Mouse (Mus musculus) lung, postnatal 36 days (tissue): Measurements from ENCODE around the gene Hes6.

Experiments
- DNase-seq: peaks from one replicate; pipeline ENCODE4 v3.0.0; 2022; ENCODE audit warnings: mixed read lengths

Gene Hes6

GRCm38 (mm10) chr1:91398260-91399062 is 15.4 kb downstream of the Hes6 start, which contains the start of gene Ilkap:
Ilkap (minus strand) TSS chr1:91398815.
- peak; percentile 87 for DNase-seq

- DNase-seq = no peak
Measured at GRCm38 (mm10) chr1:91397927-91398259, 15.9 kb downstream of the Hes6 start.

DNA sequence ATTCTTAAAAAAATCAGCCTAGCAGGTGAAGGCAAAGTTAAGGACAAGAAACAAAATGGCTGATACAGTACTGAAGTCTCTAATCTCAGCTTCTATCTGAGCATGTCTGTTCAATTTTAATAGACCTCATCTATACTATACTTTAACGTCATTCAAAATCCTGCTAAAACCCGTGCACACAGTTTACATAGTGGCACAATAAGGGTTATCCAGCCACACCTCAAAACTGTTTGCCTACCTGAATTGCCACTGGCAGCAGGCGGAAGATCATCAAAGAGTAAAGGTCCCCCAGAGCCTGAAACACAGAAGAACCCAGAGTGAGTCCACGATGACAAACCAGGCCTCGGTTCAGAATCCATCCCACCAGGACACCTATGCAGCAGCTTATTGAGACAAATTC is 23.5 kb downstream of the Hes6 start:
- DNase-seq = no peak

DNA sequence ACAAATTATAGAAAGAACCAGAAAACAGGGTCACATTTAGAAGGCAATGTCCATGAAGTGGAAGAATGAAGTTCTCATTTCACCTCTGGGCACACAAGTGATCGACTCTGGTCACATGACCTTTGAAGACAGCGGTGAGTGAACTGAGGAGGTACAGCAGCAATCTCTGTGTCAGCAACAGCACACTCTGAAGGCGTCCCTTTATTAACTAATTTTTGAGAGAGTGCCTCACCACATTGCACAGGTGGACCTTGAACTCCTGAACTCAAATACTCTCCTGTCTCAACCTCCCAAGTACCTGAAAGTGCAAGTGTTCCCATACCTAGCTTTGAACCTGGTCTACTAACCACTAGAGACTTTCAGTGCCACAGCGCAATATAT is 32.8 kb downstream of the Hes6 start:
- no peak for DNase-seq

DNA sequence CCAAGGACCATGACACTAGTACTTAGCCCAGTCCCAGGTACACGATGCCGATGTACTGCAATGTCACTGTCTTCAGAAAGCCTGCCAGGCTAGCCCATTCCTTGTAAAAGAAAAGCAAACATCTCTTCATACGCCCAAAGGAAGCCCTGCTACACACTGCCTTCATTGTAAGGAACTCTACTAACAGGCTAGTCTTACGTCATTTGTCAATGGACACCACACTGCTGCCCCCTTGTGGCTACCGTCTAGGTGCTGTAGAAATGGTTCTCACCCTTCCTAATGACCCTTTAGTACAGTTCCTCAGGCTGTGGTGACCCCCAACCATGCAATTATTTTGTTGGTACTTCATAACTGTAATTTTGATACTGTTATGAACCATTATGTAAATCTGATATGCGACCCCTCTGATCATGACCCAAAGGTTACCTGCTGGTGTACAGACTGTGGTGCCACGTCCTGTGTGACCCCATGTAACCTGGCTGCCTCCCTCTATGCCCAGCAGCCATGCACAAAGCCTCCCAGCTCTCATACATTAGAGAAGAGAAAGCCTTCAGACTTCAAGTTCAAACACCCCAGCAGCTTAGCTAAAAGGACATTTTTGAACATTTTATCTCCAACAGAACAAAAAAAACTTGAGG is 33.3 kb downstream of the Hes6 start:
- peak; percentile 91 for DNase-seq

DNA sequence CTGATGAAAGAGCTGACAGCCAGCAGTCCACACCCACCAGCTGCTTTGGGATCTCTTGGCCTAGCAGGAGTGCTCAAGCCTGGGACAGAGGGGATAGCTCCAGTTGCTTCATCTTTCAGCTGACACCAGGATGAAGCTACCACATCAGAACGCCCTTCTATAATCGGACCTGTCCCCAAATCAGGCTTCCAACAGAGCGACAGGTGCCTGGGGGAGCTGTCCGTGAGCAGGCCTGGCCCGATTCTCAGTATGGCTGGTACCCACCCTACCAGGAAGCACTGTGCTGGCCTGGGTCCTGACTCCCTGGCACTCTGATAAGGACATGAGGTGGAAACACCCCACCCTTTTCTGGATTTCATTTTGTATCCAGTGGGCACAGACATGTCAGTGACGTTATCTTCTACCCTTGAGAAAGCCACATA is 40.4 kb downstream of the Hes6 start:
- no peak for DNase-seq

DNA sequence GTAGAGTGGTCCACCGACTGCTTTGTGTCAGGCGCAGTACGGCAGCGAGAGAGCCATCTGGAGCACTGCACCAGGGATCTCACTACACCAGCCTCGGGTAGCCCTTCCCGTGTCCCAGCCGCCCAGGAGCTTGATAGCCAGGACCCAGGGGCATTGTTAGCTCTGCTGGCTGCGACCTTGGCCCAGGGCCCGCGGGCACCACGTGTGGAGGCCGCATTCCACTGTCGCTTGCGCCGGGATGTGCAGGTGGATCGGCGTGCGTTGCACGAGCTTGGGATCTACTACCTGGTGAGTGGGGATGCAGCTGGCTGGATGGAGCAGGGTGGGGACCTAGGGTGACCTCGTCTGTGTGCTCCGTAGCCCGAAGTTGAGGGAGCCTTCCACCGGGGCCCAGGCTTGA is 43.8 kb downstream of the Hes6 start:
- no peak for DNase-seq

GRCm38 (mm10) chr1:91369408-91369807 is 44.4 kb downstream of the Hes6 start:
- DNase-seq = no peak

- DNase-seq = no peak
Measured at GRCm38 (mm10) chr1:91367295-91367694, 46.5 kb downstream of the Hes6 start.

DNA sequence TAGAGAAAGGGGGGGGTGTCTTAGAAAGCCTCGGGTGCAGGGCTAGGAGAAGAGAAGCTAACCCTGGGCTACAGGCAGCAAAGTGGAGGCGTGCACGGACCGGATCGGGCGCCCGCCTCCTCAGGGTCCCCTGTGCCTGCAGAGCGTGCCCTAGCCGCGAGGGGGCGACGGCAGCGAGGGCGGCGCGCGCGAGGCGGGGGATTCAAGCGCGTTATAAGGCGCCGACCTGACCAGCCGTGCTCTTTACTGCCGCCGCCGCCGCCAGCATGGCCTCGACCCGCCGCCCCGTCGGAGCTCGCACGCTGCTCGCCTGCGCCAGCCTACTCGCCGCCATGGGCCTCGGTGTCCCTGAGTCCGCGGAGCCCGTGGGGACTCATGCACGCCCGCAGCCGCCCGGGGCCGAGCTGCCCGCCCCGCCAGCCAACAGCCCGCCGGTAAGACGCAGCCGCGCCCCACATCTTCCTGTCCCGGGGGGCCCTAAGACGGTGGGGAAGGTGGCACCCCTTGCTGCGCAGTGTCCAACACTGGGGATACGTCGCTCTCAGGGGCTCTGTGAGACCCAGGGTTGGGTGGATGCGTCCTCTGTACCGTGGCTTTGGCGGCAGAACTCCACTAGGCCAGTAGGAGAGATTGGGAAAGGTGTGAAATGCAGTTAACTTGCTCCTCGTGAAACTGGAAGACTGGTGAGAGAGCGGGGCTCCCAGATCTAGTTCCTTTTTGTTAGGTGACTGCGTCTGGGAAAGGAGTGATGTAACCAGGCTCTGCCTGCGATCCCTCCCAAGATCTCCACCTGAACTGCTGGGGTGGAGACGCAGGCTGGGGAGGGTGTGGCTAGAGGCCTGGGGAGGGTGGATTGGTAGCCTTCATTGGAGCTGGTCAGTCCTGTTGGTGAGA is 47.4 kb downstream of the Hes6 start, which contains the start of gene Erfe:
TSS of gene Erfe (plus strand) at position 216 of the 894 bp plus-strand sequence.
- peak; percentile 69 for DNase-seq

DNA sequence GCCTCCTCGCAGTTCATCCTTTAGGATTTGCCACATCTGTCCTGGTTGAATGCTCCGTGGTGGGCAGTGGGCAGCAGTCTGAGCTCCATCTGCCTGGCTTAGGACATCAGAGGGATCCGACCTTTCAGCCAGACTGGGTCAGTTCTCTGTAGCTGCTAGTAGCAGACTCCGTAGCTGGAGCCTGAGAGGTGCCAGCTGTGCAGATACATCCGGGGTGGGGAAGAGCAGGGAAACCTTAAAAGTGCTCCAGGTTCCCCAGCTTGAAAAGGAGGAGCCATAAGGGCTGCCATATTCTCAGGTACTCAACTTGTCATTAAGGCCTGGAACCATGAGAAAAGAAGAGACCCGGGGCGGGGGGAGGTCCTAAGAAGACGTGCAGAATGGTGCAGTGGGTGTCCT is 48.0 kb downstream of the Hes6 start:
- DNase-seq = no peak

DNA sequence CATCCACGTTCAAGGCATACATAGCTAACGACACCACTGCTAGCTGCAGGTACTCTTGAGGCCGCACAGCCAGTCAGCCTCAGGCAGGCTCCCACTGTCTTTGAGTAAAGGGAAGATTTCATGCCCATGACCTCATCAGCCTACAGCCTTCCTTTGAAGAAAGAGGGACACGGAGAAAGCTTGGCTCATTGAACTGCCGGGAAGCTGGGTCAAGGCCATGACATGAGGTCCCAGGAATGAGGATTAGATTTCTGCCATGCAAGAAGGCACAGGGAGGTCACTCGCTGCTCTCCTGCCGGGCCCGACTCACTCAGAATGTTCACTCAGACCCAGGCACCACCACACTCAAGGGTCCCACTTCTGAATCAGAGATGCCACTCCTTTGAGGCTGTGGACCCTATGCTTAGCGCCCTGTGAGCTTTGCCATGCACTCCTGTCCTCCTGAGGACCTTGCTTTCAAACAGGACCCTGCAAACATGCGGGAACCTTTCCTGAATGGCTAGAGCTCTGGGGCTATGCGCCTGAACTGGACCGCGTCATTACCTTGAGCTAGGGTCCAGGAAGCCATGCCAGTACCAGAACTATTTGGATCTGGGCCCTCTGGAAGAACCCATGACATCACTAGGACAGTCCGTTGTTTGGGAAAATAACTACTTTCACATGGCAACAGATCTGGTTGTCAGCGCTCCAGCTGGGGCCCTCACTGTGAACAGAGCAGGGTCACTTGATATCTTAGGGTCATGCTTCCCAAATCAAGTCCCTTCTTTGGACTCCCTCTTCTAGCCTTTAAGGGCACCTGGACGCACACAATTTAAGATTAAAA is 48.8 kb downstream of the Hes6 start:
- no peak for DNase-seq

- DNase-seq = no peak
Measured at GRCm38 (mm10) chr1:91362113-91362512, 51.7 kb downstream of the Hes6 start.
